10 mouse cellular contexts compared by ENCODE assay signal in genomic region chr10:7839551-7840352, GRCm38 (mm10). TPM values are rescaled to one million over a fixed set of nuclear protein-coding genes. Genes with fewer than 3 reads are reported as not detected.
DNase-seq lines count a peak whose midpoint lies in the region; ATAC-seq and TF ChIP-seq lines count a peak whose summit lies in the region.
"Had no signal": no experiment of that assay in that cellular context is flagged by ENCODE, and none has a peak within 500 bp of the region (broad histone marks: within the 10 kb centered on the region; RNA-seq: fewer than 3 reads in every experiment).

No protein-coding gene starts in this region.

- peak; percentile 64 for ATAC-seq in hindbrain, embryonic 16.5 days
- ATAC-seq in hindbrain, embryonic 12.5 days (ENCODE audit: low FRiP score): no peak
- peak; percentile 40 for ATAC-seq in neutrophil, adult 5-6 weeks (ENCODE audit: extremely low read depth, insufficient number of reproducible peaks, low FRiP score, poor library complexity, severe bottlenecking)
- no peak for ATAC-seq in monocyte, adult 5-6 weeks (replicated peaks; ENCODE audit: insufficient number of reproducible peaks, low FRiP score, low TSS enrichment, poor library complexity, severe bottlenecking)

- intact Hi-C loops in left cerebral cortex, postnatal 14 days (cut with DNase I): no loop called here

- no peak overlapping the region for H3K4me2 ChIP-seq in hindbrain, embryonic 16.5 days (ENCODE audit: low read length)
- no peak overlapping the region for H3K4me2 ChIP-seq in hindbrain, embryonic 12.5 days (replicated peaks)
- H3K4me2 ChIP-seq in CH12.LX (ENCODE audit: insufficient read depth, low read depth, poor library complexity, severe bottlenecking): peak overlapping the region; percentile 75
- H3K4me2 ChIP-seq: hindbrain, embryonic 13.5 days; lung, embryonic 14.5 days had no signal

- no peaks in the 10 kb centered on the region for H3K4me1 ChIP-seq in hindbrain, embryonic 16.5 days (ENCODE audit: control insufficient read depth, insufficient read depth, low read depth, low read length)
- no peaks in the 10 kb centered on the region for H3K4me1 ChIP-seq in hindbrain, embryonic 12.5 days
- peaks cover 27 to 74% of the 10 kb centered on the region in 2 experiments for H3K4me1 ChIP-seq in CH12.LX (ENCODE audit: control insufficient read depth in 1 of 2, insufficient read depth in 2 of 2)
- H3K4me1 ChIP-seq: hindbrain, embryonic 13.5 days had no signal

- TF ChIP-seq EP300 in CH12.LX (IDR thresholded peaks at IDR 0.05; ENCODE audit: low read length): no peak

- peaks cover 27% of the 10 kb centered on the region for H3K79me2 ChIP-seq in CH12.LX (replicated peaks; ENCODE audit: control insufficient read depth, extremely low read depth, insufficient read depth, poor library complexity, severe bottlenecking)

- no peak overlapping the region for H3K9ac ChIP-seq in hindbrain, embryonic 16.5 days (ENCODE audit: low read depth, low read length)
- no peak overlapping the region for H3K9ac ChIP-seq in hindbrain, embryonic 12.5 days
- peak overlapping the region; percentile 65 for H3K9ac ChIP-seq in CH12.LX (ENCODE audit: insufficient read depth, low read depth)
- H3K9ac ChIP-seq: hindbrain, embryonic 13.5 days; lung, embryonic 14.5 days had no signal

- peak; percentile 60; the same call in 1 of the 2 replicates for TF ChIP-seq POLR2A in CH12.LX (IDR thresholded peaks at IDR 0.05; ENCODE audit: low read depth, low read length)

- no peaks in the 10 kb centered on the region for H3K9me3 ChIP-seq in hindbrain, embryonic 16.5 days (ENCODE audit: control insufficient read depth, low read length)
- no peaks in the 10 kb centered on the region for H3K9me3 ChIP-seq in hindbrain, embryonic 12.5 days (replicated peaks)
- H3K9me3 ChIP-seq in CH12.LX (replicated peaks; ENCODE audit: low read length): no peaks in the 10 kb centered on the region
- H3K9me3 ChIP-seq: hindbrain, embryonic 13.5 days had no signal

- no peak overlapping the region for H3K27ac ChIP-seq in hindbrain, embryonic 16.5 days (ENCODE audit: low read depth, low read length)
- no peak overlapping the region for H3K27ac ChIP-seq in hindbrain, embryonic 12.5 days
- peak overlapping the region; percentile 83 for H3K27ac ChIP-seq in CH12.LX (ENCODE audit: insufficient read depth, low read depth)
- H3K27ac ChIP-seq: hindbrain, embryonic 13.5 days had no signal

- H3K36me3 ChIP-seq in hindbrain, embryonic 16.5 days (ENCODE audit: control insufficient read depth, insufficient read depth, low read length): no peaks in the 10 kb centered on the region
- no peaks in the 10 kb centered on the region for H3K36me3 ChIP-seq in hindbrain, embryonic 12.5 days
- H3K36me3 ChIP-seq in CH12.LX (replicated peaks in 1 of 2; ENCODE audit: control insufficient read depth in 1 of 2, insufficient read depth in 1 of 2, low read length in 1 of 2): peaks cover 0 to 19% of the 10 kb centered on the region in 2 experiments
- H3K36me3 ChIP-seq: hindbrain, embryonic 13.5 days had no signal

- peak; percentile 81 for DNase-seq in CH12.LX (ENCODE audit: extremely low read depth)
- DNase-seq in cerebellum, adult 8-10 months: peak; percentile 27
- DNase-seq in frontal cortex, postnatal 10 days (ENCODE audit: low spot score in 2 of 2): no peak
- no peak for DNase-seq in left cerebral cortex, postnatal 14 days (ENCODE audit: low spot score in 2 of 2)
- DNase-seq: lung, embryonic 14.5 days had no signal

- H3K4me3 ChIP-seq in hindbrain, embryonic 16.5 days (ENCODE audit: low read length): no peak overlapping the region
- no peak overlapping the region for H3K4me3 ChIP-seq in hindbrain, embryonic 12.5 days
- H3K4me3 ChIP-seq in CH12.LX (replicated peaks in 1 of 3; ENCODE audit: low read depth in 2 of 3, low read length in 2 of 3, poor library complexity in 1 of 3): peak overlapping the region; percentile 58 to 63 (median 59)
- H3K4me3 ChIP-seq: hindbrain, embryonic 13.5 days had no signal

- TF ChIP-seq RAD21 in CH12.LX (IDR thresholded peaks at IDR 0.05; ENCODE audit: low read depth, low read length): no peak

- in situ Hi-C loops in CH12.LX (cut with MboI; ENCODE audit: low pct_ligation_motif_present, low pct_unique_long_range_greater_than_20kb, low sequenced_read_pairs): loop anchor here (25.0 kb wide), 1 partner anchor 1123 kb away; no protein-coding TSS in a partner anchor

- dilution Hi-C loops in CH12.LX (cut with MboI; ENCODE audit: extremely low pct_ligation_motif_present, extremely low pct_unique_long_range_greater_than_20kb, low sequenced_read_pairs): no loop called here

- WGBS in hindbrain, embryonic 16.5 days: 77% methylated on average over 22 of the region's 22 CpGs
- 87% methylated on average over 22 of the region's 22 CpGs for WGBS in hindbrain, embryonic 12.5 days

- no peak for TF ChIP-seq CTCF in CH12.LX (conservative IDR thresholded peaks at IDR 0.05 in 1 of 2, IDR thresholded peaks at IDR 0.05 in 1 of 2; ENCODE audit: low read depth in 2 of 2, low read length in 2 of 2)

- H3K27me3 ChIP-seq in hindbrain, embryonic 16.5 days (replicated peaks; ENCODE audit: control insufficient read depth, insufficient read depth, low read length): no peaks in the 10 kb centered on the region
- H3K27me3 ChIP-seq in hindbrain, embryonic 12.5 days: no peaks in the 10 kb centered on the region
- no peaks in the 10 kb centered on the region for H3K27me3 ChIP-seq in CH12.LX (replicated peaks)
- H3K27me3 ChIP-seq: hindbrain, embryonic 13.5 days had no signal

TF ChIP-seq in CH12.LX, 34 proteins besides CTCF, POLR2A, EP300 and RAD21 (continues in another document):
- TF ChIP-seq ELF1 (IDR thresholded peaks at IDR 0.05; ENCODE audit: low read depth, low read length) (peak; percentile 30; the same call in 1 of the 2 replicates), ZKSCAN1 (IDR thresholded peaks at IDR 0.05; ENCODE audit: borderline replicate concordance, low read depth, low read length) (no peak), UBTF (IDR thresholded peaks at IDR 0.05; ENCODE audit: low read depth, low read length) (no peak), JUND (conservative IDR thresholded peaks at IDR 0.05; ENCODE audit: low read depth, low read length) (no peak), ZNF384 (IDR thresholded peaks at IDR 0.05; ENCODE audit: low read depth, low read length) (no peak), PAX5 (IDR thresholded peaks at IDR 0.05; ENCODE audit: low read length) (no peak), HCFC1 (IDR thresholded peaks at IDR 0.05; ENCODE audit: low read depth, low read length) (no peak), RCOR1 (conservative IDR thresholded peaks at IDR 0.05; ENCODE audit: low read depth, low read length) (no peak; the same call in 1 of the 2 replicates), MAFK (IDR thresholded peaks at IDR 0.05; ENCODE audit: insufficient replicate concordance, low read length) (no peak), USF1 (IDR thresholded peaks at IDR 0.05; ENCODE audit: low read depth, low read length) (peak; percentile 47; the same call in 1 of the 2 replicates), BHLHE40 (IDR thresholded peaks at IDR 0.05; ENCODE audit: low read depth, low read length) (peak; percentile 80), USF2 (conservative IDR thresholded peaks at IDR 0.05; ENCODE audit: low read depth, low read length) (no peak), ZMIZ1 (IDR thresholded peaks at IDR 0.05; ENCODE audit: low read depth, low read length) (no peak), TBP (conservative IDR thresholded peaks at IDR 0.05; ENCODE audit: low read depth, low read length) (peak; percentile 67), ZC3H11A (IDR thresholded peaks at IDR 0.05; ENCODE audit: low read depth, low read length) (no peak), ETS1 (conservative IDR thresholded peaks at IDR 0.05; ENCODE audit: low read depth, low read length) (peak; percentile 69), NELFE (IDR thresholded peaks at IDR 0.05; ENCODE audit: low read depth, low read length) (peak; percentile 60; the same call in 1 of the 2 replicates), MXI1 (IDR thresholded peaks at IDR 0.05; ENCODE audit: low read depth, low read length) (peak; percentile 86), MEF2A (IDR thresholded peaks at IDR 0.05; ENCODE audit: borderline replicate concordance, low read depth, low read length) (no peak), NRF1 (IDR thresholded peaks at IDR 0.05; ENCODE audit: low read depth, low read length) (no peak), IRF4 (IDR thresholded peaks at IDR 0.05; ENCODE audit: low read depth, low read length) (0 out of 2 replicates have a peak, but pooled peaks have one; percentile 22), MAZ (IDR thresholded peaks at IDR 0.05; ENCODE audit: low read depth, low read length) (no peak)

RNA-seq across cellular contexts. Expression of gene Zc3h12d, which starts 7.5 kb away (rescaled TPM):
- 0.15 and 0.21 TPM in 2 replicates for polyA plus RNA-seq in hindbrain, embryonic 16.5 days (2015; fragmentation: Nextera tagmentation; extraction: Ambion mirVana)
- 0.19 and 0.25 TPM in 2 replicates for polyA plus RNA-seq in hindbrain, embryonic 12.5 days (2016; fragmentation: Nextera tagmentation; extraction: Ambion mirVana)
- total RNA-seq in CH12.LX (2012; rRNA removed) (13.4 and 16.3 TPM in 2 replicates), CH12.LX (2014; rRNA removed) (10.7 and 11.8 TPM in 2 replicates)
- polyA plus RNA-seq in CH12.LX (2012; ENCODE audit: insufficient read length, low read depth): 22.5 and 28.0 TPM in 2 replicates
- total RNA-seq in neutrophil, adult 5-6 weeks (2017): 48.3 and 49.0 TPM in 2 replicates
- 20.3 to 26.7 TPM (median 25.0 TPM) in 3 replicates for total RNA-seq in monocyte, adult 5-6 weeks (2017)
- under 1 TPM; 0.15 to 0.20 TPM for total RNA-seq in left cerebral cortex, postnatal 14 days (2021)

RNA-seq across cellular contexts. Expression of gene Ppil4, which starts 47.1 kb away (rescaled TPM):
- polyA plus RNA-seq in hindbrain, embryonic 16.5 days (2015; fragmentation: Nextera tagmentation; extraction: Ambion mirVana): 42.8 and 46.8 TPM in 2 replicates
- 47.7 and 51.7 TPM in 2 replicates for polyA plus RNA-seq in hindbrain, embryonic 12.5 days (2016; fragmentation: Nextera tagmentation; extraction: Ambion mirVana)
- 26.4 and 30.9 TPM in 2 replicates for total RNA-seq in CH12.LX (2012; rRNA removed)
- total RNA-seq in CH12.LX (2014; rRNA removed): 41.5 and 51.1 TPM in 2 replicates
- 43.6 and 45.9 TPM in 2 replicates for polyA plus RNA-seq in CH12.LX (2012; ENCODE audit: insufficient read length, low read depth)
- 142 and 146 TPM in 2 replicates for total RNA-seq in neutrophil, adult 5-6 weeks (2017)
- total RNA-seq in monocyte, adult 5-6 weeks (2017): 146 to 157 TPM (median 154 TPM) in 3 replicates
- 10 to 100 TPM; 33.4 to 33.9 TPM for total RNA-seq in left cerebral cortex, postnatal 14 days (2021)

RNA-seq across cellular contexts. Expression of gene Ginm1, which starts 47.1 kb away (rescaled TPM):
- polyA plus RNA-seq in hindbrain, embryonic 16.5 days (2015; fragmentation: Nextera tagmentation; extraction: Ambion mirVana): 57.2 and 57.5 TPM in 2 replicates
- polyA plus RNA-seq in hindbrain, embryonic 12.5 days (2016; fragmentation: Nextera tagmentation; extraction: Ambion mirVana): 61.2 and 61.3 TPM in 2 replicates
- total RNA-seq in CH12.LX (2012; rRNA removed) (11.7 and 12.7 TPM in 2 replicates), CH12.LX (2014; rRNA removed) (33.9 and 38.2 TPM in 2 replicates)
- polyA plus RNA-seq in CH12.LX (2012; ENCODE audit: insufficient read length, low read depth): 22.5 and 27.3 TPM in 2 replicates
- total RNA-seq in neutrophil, adult 5-6 weeks (2017): 88.5 and 92.3 TPM in 2 replicates
- 91.1 to 104 TPM (median 95.7 TPM) in 3 replicates for total RNA-seq in monocyte, adult 5-6 weeks (2017)
- 10 to 100 TPM; 19.2 to 21.2 TPM for total RNA-seq in left cerebral cortex, postnatal 14 days (2021)

Comparison
In these comparisons a context has a peak if more than half of its experiments do, and no peak if none do; other contexts are left out.
1. ATAC-seq: peak in hindbrain, embryonic 16.5 days (single experiment) and neutrophil, adult 5-6 weeks (single experiment); none in hindbrain, embryonic 12.5 days (single experiment) and monocyte, adult 5-6 weeks (single experiment).
2. H3K4me3 ChIP-seq: peak in CH12.LX (3 of 3); none in hindbrain, embryonic 16.5 days (single experiment) and hindbrain, embryonic 12.5 days (single experiment).
3. DNase-seq: peak in CH12.LX (single experiment) and cerebellum, adult 8-10 months (single experiment); none in frontal cortex, postnatal 10 days (0 of 2) and left cerebral cortex, postnatal 14 days (0 of 2).
4. RNA of gene Zc3h12d, which starts 7.5 kb away (total RNA-seq): 48.3 to 49.0 TPM in neutrophil, adult 5-6 weeks, 20.3 to 26.7 TPM in monocyte, adult 5-6 weeks and 10.7 to 16.3 TPM in CH12.LX; 0.15 to 0.20 TPM in left cerebral cortex, postnatal 14 days; every median in the first group is over 4 times any median in the second.